Mouse (Mus musculus) intestine, embryonic 14.5 days (tissue): ENCODE measurements around the gene Sgk2. TPM values are rescaled to one million over a fixed set of nuclear protein-coding genes. Genes with fewer than 3 reads are reported as not detected.

Experiments
- ATAC-seq: fragments of 200-750 bp; cut with Nextera tagmentation; replicated peaks from 2 replicates; pipeline ENCODE4 v1.8.0; 2017; ENCODE audit warnings: low read depth, moderate number of reproducible peaks, moderate TSS enrichment, moderate library complexity; ENCODE audit not compliant: low FRiP score, low TSS enrichment
- DNase-seq: peaks from one replicate; pipeline ENCODE4 v3.0.0-alpha.2; 2018; ENCODE audit warnings: low spot score
- H3K27ac ChIP-seq: fragments of 300-500 bp; sonication (generic); 2 replicates; pipeline ENCODE4 v1.5.1; 2014; ENCODE audit warnings: low read depth, mild to moderate bottlenecking, control low read depth
- H3K27me3 ChIP-seq: fragments of 300-500 bp; sonication (generic); replicated peaks from 2 replicates; pipeline ENCODE4 v1.6.1; 2014; ENCODE audit warnings: low read length, control low read depth; ENCODE audit not compliant: control insufficient read depth, insufficient read depth
- H3K36me3 ChIP-seq: fragments of 300-500 bp; sonication (generic); 2 replicates; pipeline ENCODE4 v1.6.1; 2014; ENCODE audit warnings: low read length, control low read depth; ENCODE audit not compliant: control insufficient read depth, insufficient read depth
- H3K4me1 ChIP-seq: fragments of 300-500 bp; sonication (generic); replicated peaks from 2 replicates; pipeline ENCODE4 v1.6.1; 2014; ENCODE audit warnings: low read length, control low read depth, mixed read lengths; ENCODE audit not compliant: control insufficient read depth, insufficient read depth
- H3K4me2 ChIP-seq: fragments of 300-500 bp; sonication (generic); 2 replicates; pipeline ENCODE4 v1.6.1; 2014; ENCODE audit warnings: low read length
- H3K4me3 ChIP-seq: fragments of 300-500 bp; sonication (generic); 2 replicates; pipeline ENCODE4 v1.5.1; 2014; ENCODE audit warnings: low read depth, low read length, control low read depth, mixed read lengths
- H3K9ac ChIP-seq: fragments of 300-500 bp; sonication (generic); 2 replicates; pipeline ENCODE4 v1.6.1; 2014; ENCODE audit warnings: mild to moderate bottlenecking, low read length
- H3K9me3 ChIP-seq: fragments of 300-500 bp; sonication (generic); 2 replicates; pipeline ENCODE4 v1.6.1; 2016; ENCODE audit warnings: low read length, control low read depth; ENCODE audit not compliant: control insufficient read depth
- WGBS: fragments of 180-500 bp; shearing (Covaris S2); extraction: QIAGEN DNeasy Blood & Tissue Kit; methylation state at CpG from one replicate; pipeline ENCODE4 v1.1.7; 2014; 5-methylcytosine and 5-hydroxymethylcytosine counted together
- polyA plus RNA-seq: library from polyadenylated mRNA; unstranded; fragments of >200 nt; fragmentation: Nextera tagmentation; extraction: Ambion mirVana; gene quantifications from 2 replicates; pipeline ENCODE4 v1.2.1, GENCODE M21; 2014

Gene Sgk2
- polyA plus RNA-seq, 1 experiment from 2014 or later: 0.30 TPM

GRCm38 (mm10) chr2:162976001-162976400 lies 11.1 kb upstream of the Sgk2 start:
- Histone ChIP-seq H3K9ac (no peak overlapping the region), H3K9me3 (no peaks in the 10 kb centered on the region), H3K4me1 (no peaks in the 10 kb centered on the region; the same call in 1 of the 2 replicates), H3K36me3 (no peaks in the 10 kb centered on the region), H3K27me3 (no peaks in the 10 kb centered on the region), H3K27ac (no peak overlapping the region), H3K4me3 (no peak overlapping the region), H3K4me2 (no peak overlapping the region)
- WGBS: 58% methylated on average over 4 of the region's 4 CpGs
- ATAC-seq (no peak), DNase-seq (no peak)

DNA sequence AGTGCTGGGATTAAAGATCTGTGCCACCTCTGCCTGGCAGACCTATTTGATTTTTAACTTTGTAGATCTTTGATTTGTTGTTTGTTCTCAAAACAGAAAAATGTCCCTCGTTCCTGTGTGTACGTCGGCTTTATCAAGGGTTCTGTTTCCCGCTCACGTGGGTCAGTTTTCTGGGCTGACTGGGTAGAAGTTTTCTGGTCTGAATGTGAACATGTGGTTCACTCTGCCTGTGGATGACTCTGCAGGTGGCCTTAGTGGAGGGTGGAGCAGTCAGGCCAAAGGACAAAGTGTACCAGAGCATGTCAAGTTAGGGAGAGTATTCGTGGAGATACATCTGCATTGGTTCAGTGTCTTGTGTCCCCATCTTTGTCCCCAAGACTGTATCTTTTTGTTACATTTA lies 2.7 kb upstream of the Sgk2 start:
- Histone ChIP-seq H3K36me3 (no peaks in the 10 kb centered on the region), H3K9ac (no peak overlapping the region), H3K9me3 (no peaks in the 10 kb centered on the region), H3K27ac (no peak overlapping the region), H3K27me3 (no peaks in the 10 kb centered on the region), H3K4me2 (no peak overlapping the region), H3K4me1 (no peaks in the 10 kb centered on the region; the same call in 1 of the 2 replicates), H3K4me3 (no peak overlapping the region)
- DNase-seq (no peak), ATAC-seq (no peak)
- WGBS: 88% methylated on average over 6 of the region's 6 CpGs

- Histone ChIP-seq H3K27me3 (no peaks in the 10 kb centered on the region), H3K36me3 (no peaks in the 10 kb centered on the region), H3K27ac (no peak overlapping the region), H3K4me3 (no peak overlapping the region), H3K9ac (no peak overlapping the region), H3K9me3 (no peaks in the 10 kb centered on the region), H3K4me1 (no peaks in the 10 kb centered on the region; the same call in 1 of the 2 replicates), H3K4me2 (no peak overlapping the region)
- DNase-seq (no peak), ATAC-seq (no peak)
- WGBS: 63% methylated on average over 3 of the region's 3 CpGs
Observed at GRCm38 (mm10) chr2:162985923-162986322, 1.2 kb upstream of the Sgk2 start.

GRCm38 (mm10) chr2:162986764-162987163 lies 366 bp upstream of the Sgk2 start:
- no peak overlapping the region for H3K27ac ChIP-seq
- H3K4me3 ChIP-seq: no peak overlapping the region
- no peaks in the 10 kb centered on the region for H3K9me3 ChIP-seq
- no peaks in the 10 kb centered on the region for H3K36me3 ChIP-seq
- no peaks in the 10 kb centered on the region for H3K27me3 ChIP-seq
- H3K9ac ChIP-seq: no peak overlapping the region
- 77% methylated on average over 3 of the region's 3 CpGs for WGBS
- no peaks in the 10 kb centered on the region; the same call in 1 of the 2 replicates for H3K4me1 ChIP-seq
- DNase-seq (no peak), ATAC-seq (no peak)
- no peak overlapping the region for H3K4me2 ChIP-seq

DNA sequence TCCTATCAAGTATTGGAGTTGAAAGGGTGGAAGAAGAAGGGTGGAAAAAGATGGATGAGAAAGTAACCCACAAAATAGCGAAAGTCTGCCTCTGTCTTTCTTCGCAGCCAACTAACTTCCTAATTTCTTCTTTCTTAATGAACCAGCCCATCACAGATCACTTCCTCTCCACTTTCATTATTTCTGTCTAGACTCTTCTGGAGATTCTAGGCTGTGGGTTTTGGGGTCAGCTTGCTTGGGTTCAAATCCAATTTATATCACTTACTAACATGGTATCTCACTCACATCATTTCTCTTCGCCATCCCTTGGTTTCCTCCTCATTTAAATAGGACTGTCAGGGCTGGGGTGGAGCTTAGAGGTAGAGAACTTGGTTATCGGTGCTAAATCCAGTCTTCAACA lies 1.1 kb downstream of the Sgk2 start:
- Histone ChIP-seq H3K27me3 (no peaks in the 10 kb centered on the region), H3K4me1 (no peaks in the 10 kb centered on the region; the same call in 1 of the 2 replicates), H3K27ac (no peak overlapping the region), H3K36me3 (no peaks in the 10 kb centered on the region), H3K4me2 (no peak overlapping the region), H3K9me3 (no peaks in the 10 kb centered on the region), H3K9ac (no peak overlapping the region), H3K4me3 (no peak overlapping the region)
- no peak for DNase-seq
- ATAC-seq: no peak
- WGBS: 89% methylated on average over 4 of the region's 4 CpGs

DNA sequence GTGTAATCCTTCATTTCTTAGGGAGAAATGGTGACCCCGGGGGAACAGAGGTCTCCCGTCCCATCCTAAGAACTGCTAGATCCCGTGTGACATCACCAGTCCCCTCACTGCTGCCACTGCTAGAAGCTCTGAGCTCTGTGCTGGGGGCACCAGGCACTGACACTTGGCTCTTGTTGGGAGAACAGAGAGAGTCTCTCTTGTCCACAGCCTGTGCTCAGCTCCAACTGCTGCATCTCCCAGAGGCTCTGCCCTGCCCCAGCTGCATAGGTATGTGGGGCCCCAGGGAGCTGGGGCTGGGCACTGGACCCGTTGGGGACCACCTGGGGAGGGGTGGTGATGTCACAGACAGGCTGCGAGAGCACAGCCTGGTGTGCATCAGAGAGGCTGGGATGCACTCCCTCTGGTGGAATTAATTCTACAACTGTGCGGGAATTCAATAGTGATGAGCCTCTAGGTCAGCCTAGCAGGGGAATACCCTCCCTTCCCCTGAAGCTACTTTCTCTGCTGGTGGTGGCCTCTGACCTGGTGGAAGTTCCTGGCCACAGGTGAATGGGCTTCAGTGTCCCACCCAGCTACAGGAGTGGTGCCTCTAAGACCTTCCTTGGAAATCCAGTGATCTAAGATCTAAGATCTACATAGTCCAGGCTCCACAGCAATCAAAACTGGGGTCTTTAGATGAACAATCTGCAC lies 4.4 kb downstream of the Sgk2 start:
- Histone ChIP-seq H3K4me1 (no peaks in the 10 kb centered on the region; the same call in 1 of the 2 replicates), H3K9me3 (no peaks in the 10 kb centered on the region), H3K4me2 (no peak overlapping the region), H3K27me3 (no peaks in the 10 kb centered on the region), H3K36me3 (no peaks in the 10 kb centered on the region), H3K9ac (no peak overlapping the region), H3K4me3 (no peak overlapping the region), H3K27ac (no peak overlapping the region)
- ATAC-seq (no peak), DNase-seq (no peak)
- WGBS: 41% methylated on average over 6 of the region's 6 CpGs

DNA sequence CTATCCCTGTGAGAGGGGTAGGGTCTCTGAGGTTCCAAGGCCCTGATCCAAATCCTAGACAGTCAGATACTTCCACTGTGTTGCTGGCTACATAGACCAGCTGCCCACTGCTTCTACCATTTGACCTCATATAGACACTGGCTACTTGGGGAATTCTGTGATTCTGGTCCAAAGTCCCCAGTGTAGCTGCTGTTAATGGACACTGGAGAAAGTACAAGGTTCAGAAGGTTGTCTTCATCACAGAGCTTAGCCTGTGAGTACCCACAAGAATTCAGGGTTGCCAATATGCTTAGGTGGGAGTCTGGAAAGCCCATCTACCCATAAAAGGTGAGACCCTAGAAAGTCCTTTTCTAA lies 4.9 kb downstream of the Sgk2 start:
- Histone ChIP-seq H3K4me1 (no peaks in the 10 kb centered on the region), H3K27ac (no peak overlapping the region), H3K9me3 (no peaks in the 10 kb centered on the region), H3K4me2 (no peak overlapping the region), H3K36me3 (no peaks in the 10 kb centered on the region), H3K27me3 (no peaks in the 10 kb centered on the region), H3K4me3 (no peak overlapping the region), H3K9ac (no peak overlapping the region)
- ATAC-seq (no peak), DNase-seq (no peak)

DNA sequence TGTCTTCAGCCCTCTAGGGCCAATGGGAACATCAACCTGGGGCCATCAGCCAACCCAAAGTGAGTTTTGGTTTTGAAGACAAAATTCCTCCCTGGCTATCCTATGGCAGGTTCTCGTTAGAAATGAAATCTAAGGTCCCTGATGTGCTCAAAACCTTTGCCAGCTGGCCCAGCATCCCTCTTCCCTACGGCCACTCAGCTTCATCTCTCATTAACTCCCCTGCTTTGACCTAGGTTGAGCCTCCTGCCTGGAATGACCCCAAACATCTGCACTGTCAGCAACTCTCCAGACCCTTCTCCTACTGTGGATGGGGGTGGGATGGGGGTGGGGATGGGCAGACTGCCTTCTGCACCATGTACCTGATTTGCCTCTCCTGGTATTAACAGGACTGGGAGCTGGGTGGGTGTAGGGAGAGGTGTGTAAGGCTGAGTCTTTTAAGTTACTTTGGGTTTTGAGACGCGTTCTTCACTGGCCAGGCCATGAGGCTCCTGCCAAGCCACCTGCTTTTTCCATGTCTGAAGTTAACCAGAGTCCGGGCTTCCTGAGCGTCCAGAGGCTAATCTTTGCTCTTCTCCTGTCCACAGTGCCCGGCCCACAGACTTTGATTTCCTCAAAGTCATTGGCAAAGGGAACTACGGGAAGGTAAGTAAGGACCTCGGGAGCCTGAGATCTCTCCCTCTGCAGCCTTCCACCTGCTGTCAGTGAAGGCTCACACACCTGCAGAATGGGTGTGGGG lies 6.9 kb downstream of the Sgk2 start:
- ATAC-seq (no peak), DNase-seq (no peak)
- Histone ChIP-seq H3K9me3 (no peaks in the 10 kb centered on the region), H3K4me2 (no peak overlapping the region), H3K4me1 (no peaks in the 10 kb centered on the region), H3K9ac (no peak overlapping the region), H3K36me3 (no peaks in the 10 kb centered on the region), H3K27me3 (no peaks in the 10 kb centered on the region), H3K4me3 (no peak overlapping the region), H3K27ac (no peak overlapping the region)
- WGBS: 77% methylated on average over 9 of the region's 9 CpGs
